Mouse (Mus musculus) lung, adult 2 months (tissue): ENCODE data around the gene Ncapd2.

Experiments used
- CTCF ChIP-seq: fragments of 200-500 bp; IDR thresholded peaks from 2 replicates; pipeline ENCODE4 v1.5.1; 2011; ENCODE audit warnings: mild to moderate bottlenecking, low read length, control low read depth; ENCODE audit not compliant: insufficient read depth
- POLR2A ChIP-seq: fragments of 200-500 bp; IDR thresholded peaks from 2 replicates; pipeline ENCODE4 v1.6.1; 2011; ENCODE audit warnings: low read depth, mild to moderate bottlenecking, control low read depth, low read length, borderline replicate concordance; ENCODE audit errors: extremely low read depth

- TF ChIP-seq POLR2A (no peak), CTCF (no peak)
Observed at GRCm38 (mm10) chr6:125236341-125236740, 44.8 kb upstream of the Ncapd2 start.
